Mouse (Mus musculus) stomach, embryonic 16.5 days (tissue): ENCODE data around the gene Flywch1. TPM values are rescaled to one million over a fixed set of nuclear protein-coding genes. Genes with fewer than 3 reads are reported as not detected.

Source experiments
- ATAC-seq: fragments of 200-750 bp; cut with Nextera tagmentation; 2 replicates; pipeline ENCODE4 v1.8.0; 2017; ENCODE audit warnings: moderate number of reproducible peaks, moderate TSS enrichment; ENCODE audit not compliant: insufficient read depth, low FRiP score
- H3K27ac ChIP-seq: fragments of 300-500 bp; sonication (generic); 2 replicates; pipeline ENCODE4 v1.5.1; 2014; ENCODE audit warnings: low read length
- H3K27me3 ChIP-seq: fragments of 300-500 bp; sonication (generic); 2 replicates; pipeline ENCODE4 v1.6.1; 2014; ENCODE audit warnings: low read length, control low read depth, mixed read lengths; ENCODE audit not compliant: control insufficient read depth, insufficient read depth
- H3K36me3 ChIP-seq: fragments of 300-500 bp; sonication (generic); 2 replicates; pipeline ENCODE4 v1.6.1; 2014; ENCODE audit warnings: low read length; ENCODE audit not compliant: control insufficient read depth, insufficient read depth
- H3K4me1 ChIP-seq: fragments of 300-500 bp; sonication (generic); 2 replicates; pipeline ENCODE4 v1.6.1; 2014; ENCODE audit warnings: low read length, control low read depth, mixed read lengths; ENCODE audit not compliant: control insufficient read depth, insufficient read depth
- H3K4me2 ChIP-seq: fragments of 300-500 bp; sonication (generic); 2 replicates; pipeline ENCODE4 v1.6.1; 2014; ENCODE audit warnings: low read depth, low read length, mixed read lengths
- H3K4me3 ChIP-seq: fragments of 300-500 bp; sonication (generic); replicated peaks from 2 replicates; pipeline ENCODE4 v1.5.1; 2014; ENCODE audit warnings: mild to moderate bottlenecking, low read length
- H3K9ac ChIP-seq: fragments of 300-500 bp; sonication (generic); 2 replicates; pipeline ENCODE4 v1.6.1; 2014; ENCODE audit warnings: low read length
- H3K9me3 ChIP-seq: fragments of 300-500 bp; sonication (generic); replicated peaks from 2 replicates; pipeline ENCODE4 v1.6.1; 2016; ENCODE audit warnings: low read length, control low read depth; ENCODE audit not compliant: control insufficient read depth
- WGBS: fragments of 180-500 bp; shearing (Covaris S2); extraction: QIAGEN DNeasy Blood & Tissue Kit; methylation state at CpG from one replicate; pipeline ENCODE4 v1.1.7; 2014; 5-methylcytosine and 5-hydroxymethylcytosine counted together
- polyA plus RNA-seq: library from polyadenylated mRNA; unstranded; fragments of >200 nt; fragmentation: Nextera tagmentation; extraction: Ambion mirVana; gene quantifications from 2 replicates; pipeline ENCODE4 v1.2.1, GENCODE M21; 2015

Gene Flywch1
- polyA plus RNA-seq, 1 experiment from 2014 or later: 47.0 TPM

- no peak overlapping the region for H3K9ac ChIP-seq
- H3K4me2 ChIP-seq: no peak overlapping the region
- no peak overlapping the region for H3K4me3 ChIP-seq
- H3K4me1 ChIP-seq: peaks cover 36% of the 10 kb centered on the region
- H3K36me3 ChIP-seq: no peaks in the 10 kb centered on the region
- no peaks in the 10 kb centered on the region for H3K9me3 ChIP-seq
- no peak overlapping the region for H3K27ac ChIP-seq
- ATAC-seq: no peak
- peaks cover 61% of the 10 kb centered on the region for H3K27me3 ChIP-seq
- WGBS: 68% methylated on average over 12 of the region's 12 CpGs
These were observed 28.5 kb downstream of the Flywch1 start for GRCm38 (mm10) chr17:23742941-23743340.

GRCm38 (mm10) chr17:23742210-23742793 lies 29.1 kb downstream of the Flywch1 start:
- peaks cover 58% of the 10 kb centered on the region for H3K27me3 ChIP-seq
- peaks cover 36% of the 10 kb centered on the region for H3K4me1 ChIP-seq
- peak overlapping the region; percentile 12; the same call in 1 of the 2 replicates for H3K9ac ChIP-seq
- H3K4me3 ChIP-seq: peak overlapping the region; percentile 15; the same call in 1 of the 2 replicates
- H3K4me2 ChIP-seq: peak overlapping the region; percentile 18
- H3K9me3 ChIP-seq: no peaks in the 10 kb centered on the region
- no peaks in the 10 kb centered on the region for H3K36me3 ChIP-seq
- no peak for ATAC-seq
- no peak overlapping the region for H3K27ac ChIP-seq
- 6% methylated on average over 44 of the region's 44 CpGs for WGBS

GRCm38 (mm10) chr17:23741359-23742209 lies 29.8 kb downstream of the Flywch1 start:
- Histone ChIP-seq H3K9me3 (no peaks in the 10 kb centered on the region), H3K4me1 (peaks cover 36% of the 10 kb centered on the region), H3K27ac (no peak overlapping the region), H3K4me2 (0 out of 2 replicates have a peak overlapping the region, but pooled peaks have one; percentile 18), H3K4me3 (no peak overlapping the region), H3K36me3 (no peaks in the 10 kb centered on the region), H3K9ac (peak overlapping the region; percentile 12; the same call in 1 of the 2 replicates), H3K27me3 (peaks cover 57% of the 10 kb centered on the region)
- no peak for ATAC-seq
- WGBS: 46% methylated on average over 38 of the region's 38 CpGs

- Histone ChIP-seq H3K4me1 (peaks cover 30% of the 10 kb centered on the region), H3K27me3 (peaks cover 47% of the 10 kb centered on the region), H3K9ac (peak within 1 kb of the TSS; percentile 86), H3K4me3 (peak within 1 kb of the TSS; percentile 77), H3K4me2 (peak within 1 kb of the TSS; percentile 97), H3K27ac (peak within 1 kb of the TSS; percentile 78), H3K9me3 (no peaks in the 10 kb centered on the region), H3K36me3 (no peaks in the 10 kb centered on the region)
- WGBS: 7% methylated on average over 13 of the region's 13 CpGs
- ATAC-seq: peak; percentile 73
These were observed 30.8 kb downstream of the Flywch1 start, which contains the start of gene Paqr4 for GRCm38 (mm10) chr17:23740598-23741021. Gene Paqr4 (minus strand): TSS chr17:23740867.

GRCm38 (mm10) chr17:23740136-23740584 lies 31.2 kb downstream of the Flywch1 start:
- H3K4me2 ChIP-seq: peak overlapping the region; percentile 97
- H3K4me1 ChIP-seq: peaks cover 27% of the 10 kb centered on the region
- H3K27ac ChIP-seq: peak overlapping the region; percentile 78
- peaks cover 43% of the 10 kb centered on the region for H3K27me3 ChIP-seq
- peak overlapping the region; percentile 86 for H3K9ac ChIP-seq
- H3K9me3 ChIP-seq: no peaks in the 10 kb centered on the region
- WGBS: under 1% methylated on average over 46 of the region's 46 CpGs
- peak; percentile 87 for ATAC-seq
- no peaks in the 10 kb centered on the region for H3K36me3 ChIP-seq
- H3K4me3 ChIP-seq: peak overlapping the region; percentile 77

- peak overlapping the region; percentile 86 for H3K9ac ChIP-seq
- H3K36me3 ChIP-seq: no peaks in the 10 kb centered on the region
- H3K27me3 ChIP-seq: peaks cover 36% of the 10 kb centered on the region
- H3K4me2 ChIP-seq: peak overlapping the region; percentile 97
- H3K27ac ChIP-seq: peak overlapping the region; percentile 58
- H3K9me3 ChIP-seq: no peaks in the 10 kb centered on the region
- peak overlapping the region; percentile 77 for H3K4me3 ChIP-seq
- 2% methylated on average over 48 of the region's 48 CpGs for WGBS
- H3K4me1 ChIP-seq: peaks cover 21% of the 10 kb centered on the region
- peak; percentile 12 for ATAC-seq
These were observed 31.9 kb downstream of the Flywch1 start for GRCm38 (mm10) chr17:23739202-23740135.

- no peak for ATAC-seq
- H3K9ac ChIP-seq: peak overlapping the region; percentile 86; the same call in 1 of the 2 replicates
These were observed 32.6 kb downstream of the Flywch1 start for GRCm38 (mm10) chr17:23738836-23739201.

GRCm38 (mm10) chr17:23737493-23738445 lies 33.6 kb downstream of the Flywch1 start:
- peaks cover 19% of the 10 kb centered on the region for H3K4me1 ChIP-seq
- H3K4me2 ChIP-seq: no peak overlapping the region
- H3K9me3 ChIP-seq: no peaks in the 10 kb centered on the region
- ATAC-seq: no peak
- no peak overlapping the region for H3K27ac ChIP-seq
- H3K4me3 ChIP-seq: no peak overlapping the region
- H3K9ac ChIP-seq: no peak overlapping the region
- H3K27me3 ChIP-seq: peaks cover 19% of the 10 kb centered on the region
- 69% methylated on average over 15 of the region's 15 CpGs for WGBS
- no peaks in the 10 kb centered on the region for H3K36me3 ChIP-seq

More at GRCm38 (mm10) chr17:23738836-23739201, 32.6 kb downstream of the Flywch1 start:
- Histone ChIP-seq H3K36me3 (no peaks in the 10 kb centered on the region), H3K4me1 (peaks cover 19% of the 10 kb centered on the region), H3K27ac (no peak overlapping the region), H3K9me3 (no peaks in the 10 kb centered on the region), H3K4me3 (peak overlapping the region; percentile 77), H3K27me3 (peaks cover 29% of the 10 kb centered on the region), H3K4me2 (peak overlapping the region; percentile 97)
- WGBS: 59% methylated on average over 2 of the region's 2 CpGs
